Mouse (Mus musculus) kidney, adult 2 months (tissue): Measurements from ENCODE around the gene Aebp1. TPM values are rescaled to one million over a fixed set of nuclear protein-coding genes. Genes with fewer than 3 reads are reported as not detected.

ENCODE experiments used
- DNase-seq: peaks from one replicate; pipeline ENCODE4 v3.0.0; 2021
- H3K27ac ChIP-seq: fragments of 200-500 bp; 2 replicates; pipeline ENCODE4 v1.5.1; 2012; ENCODE audit warnings: low read depth, low read length, control low read depth, inconsistent platforms; ENCODE audit not compliant: insufficient read depth
- H3K27me3 ChIP-seq: fragments of 200-500 bp; replicated peaks from 2 replicates; pipeline ENCODE4 v1.6.1; 2012; ENCODE audit warnings: mild to moderate bottlenecking, moderate library complexity, low read length, inconsistent platforms; ENCODE audit not compliant: control insufficient read depth, insufficient read depth
- H3K36me3 ChIP-seq: fragments of 200-500 bp; 2 replicates; pipeline ENCODE4 v1.6.1; 2012; ENCODE audit warnings: mild to moderate bottlenecking, moderate library complexity, low read length, inconsistent platforms; ENCODE audit not compliant: control insufficient read depth, insufficient read depth
- H3K4me1 ChIP-seq: fragments of 200-500 bp; 2 replicates; pipeline ENCODE4 v1.6.1; 2011; ENCODE audit warnings: low read length; ENCODE audit not compliant: control insufficient read depth, insufficient read depth
- H3K4me3 ChIP-seq: fragments of 200-500 bp; 2 replicates; pipeline ENCODE4 v1.5.1; 2011; ENCODE audit warnings: mild to moderate bottlenecking, low read depth, low read length, control low read depth; ENCODE audit not compliant: insufficient read depth
- CTCF ChIP-seq: fragments of 200-500 bp; conservative IDR thresholded peaks from 2 replicates; pipeline ENCODE4 v1.5.1; 2011; ENCODE audit warnings: low read depth, mild to moderate bottlenecking, control low read depth, low read length, moderate library complexity, mixed read lengths; ENCODE audit not compliant: insufficient read depth, insufficient read length
- POLR2A ChIP-seq: fragments of 200-500 bp; IDR thresholded peaks from one replicate; pipeline ENCODE4 v1.6.1; 2011; ENCODE audit warnings: low read depth, low read length, control low read depth
- WGBS: fragments of 180-500 bp; shearing (Covaris S2); methylation state at CpG from one replicate; pipeline ENCODE4 v1.1.7; 2018; 5-methylcytosine and 5-hydroxymethylcytosine counted together
- polyA plus RNA-seq: library from polyadenylated mRNA; depleted of rRNA; stranded (reverse); fragments of >200 nt; gene quantifications from 2 replicates; pipeline ENCODE4 v1.2.3, GENCODE M21; 2012

The Aebp1 gene
- polyA plus RNA-seq, 1 experiment = 91.4 TPM

- TF ChIP-seq POLR2A = no peak
- no peak for TF ChIP-seq CTCF
- Histone ChIP-seq H3K27ac (no peak overlapping the region), H3K4me3 (no peak overlapping the region), H3K27me3 (no peaks in the 10 kb centered on the region), H3K36me3 (no peaks in the 10 kb centered on the region), H3K4me1 (no peaks in the 10 kb centered on the region)
- DNase-seq = no peak
- WGBS = 54% methylated on average over 9 of the region's 9 CpGs
Observed at GRCm38 (mm10) chr11:5834506-5834905, 27.2 kb upstream of the Aebp1 start.

GRCm38 (mm10) chr11:5835057-5835456, 26.7 kb upstream of the Aebp1 start:
- 76% methylated on average over 7 of the region's 7 CpGs for WGBS

GRCm38 (mm10) chr11:5836126-5836525, 25.6 kb upstream of the Aebp1 start:
- DNase-seq = peak; percentile 38
- no peaks in the 10 kb centered on the region for H3K4me1 ChIP-seq
- H3K4me3 ChIP-seq = no peak overlapping the region
- no peak overlapping the region for H3K27ac ChIP-seq
- no peaks in the 10 kb centered on the region for H3K36me3 ChIP-seq
- TF ChIP-seq CTCF (peak; percentile 32; the same call in 1 of the 2 replicates), POLR2A (no peak)
- 59% methylated on average over 1 of the region's 1 CpGs for WGBS
- no peaks in the 10 kb centered on the region for H3K27me3 ChIP-seq

More at GRCm38 (mm10) chr11:5835057-5835456, 26.7 kb upstream of the Aebp1 start:
- Histone ChIP-seq H3K27ac (no peak overlapping the region), H3K4me1 (no peaks in the 10 kb centered on the region), H3K4me3 (no peak overlapping the region), H3K36me3 (no peaks in the 10 kb centered on the region), H3K27me3 (no peaks in the 10 kb centered on the region)
- DNase-seq = no peak
- no peak for TF ChIP-seq CTCF
- no peak for TF ChIP-seq POLR2A

- Histone ChIP-seq H3K27me3 (no peaks in the 10 kb centered on the region), H3K4me1 (no peaks in the 10 kb centered on the region), H3K4me3 (peak within 1 kb of the TSS; percentile 81), H3K27ac (peak within 1 kb of the TSS; percentile 53), H3K36me3 (no peaks in the 10 kb centered on the region)
- no peak for TF ChIP-seq POLR2A
- TF ChIP-seq CTCF = peak; percentile 76
- under 1% methylated on average over 63 of the region's 63 CpGs for WGBS
- peak; percentile 97 for DNase-seq
Observed at GRCm38 (mm10) chr11:5837251-5838246, 24.2 kb upstream of the Aebp1 start, which contains the start of gene Polm. Gene Polm (minus strand): TSS chr11:5838016.

GRCm38 (mm10) chr11:5840346-5840745, 21.4 kb upstream of the Aebp1 start:
- Histone ChIP-seq H3K27ac (no peak overlapping the region), H3K27me3 (no peaks in the 10 kb centered on the region), H3K36me3 (no peaks in the 10 kb centered on the region), H3K4me1 (no peaks in the 10 kb centered on the region), H3K4me3 (no peak overlapping the region)
- no peak for DNase-seq
- TF ChIP-seq POLR2A = no peak
- TF ChIP-seq CTCF = no peak
- 86% methylated on average over 7 of the region's 7 CpGs for WGBS

- no peak for DNase-seq
- TF ChIP-seq CTCF (no peak), POLR2A (no peak)
- H3K36me3 ChIP-seq = no peaks in the 10 kb centered on the region
- WGBS = 95% methylated on average over 2 of the region's 2 CpGs
- H3K4me1 ChIP-seq = peaks cover 8% of the 10 kb centered on the region
- H3K4me3 ChIP-seq = no peak overlapping the region
- no peak overlapping the region for H3K27ac ChIP-seq
- H3K27me3 ChIP-seq = no peaks in the 10 kb centered on the region
Observed at GRCm38 (mm10) chr11:5841751-5842150, 20.0 kb upstream of the Aebp1 start.

GRCm38 (mm10) chr11:5843131-5843530, 18.6 kb upstream of the Aebp1 start:
- WGBS = 83% methylated on average over 3 of the region's 3 CpGs

More at GRCm38 (mm10) chr11:5843131-5843530, 18.6 kb upstream of the Aebp1 start:
- Histone ChIP-seq H3K27me3 (no peaks in the 10 kb centered on the region), H3K27ac (no peak overlapping the region), H3K36me3 (no peaks in the 10 kb centered on the region), H3K4me3 (no peak overlapping the region), H3K4me1 (peaks cover 12% of the 10 kb centered on the region)
- TF ChIP-seq CTCF (no peak), POLR2A (no peak)
- no peak for DNase-seq
